Mouse (Mus musculus) testis, postnatal 14 days (tissue): ENCODE measurements around the gene Rai2.
"Not testable (repeated sequence)": the region's sequence is repeated elsewhere in the genome, so short reads cannot be mapped to it uniquely, and the experiment has no call there.

ENCODE experiments used
- DNase-seq: peaks from one replicate; pipeline ENCODE4 v3.0.0; 2021; ENCODE audit warnings: low spot score

The Rai2 gene

GRCm38 (mm10) chrX:161716865-161717763 lies at the start of gene Rai2:
Gene Rai2 (plus strand): TSS chrX:161717069.
- no peak for DNase-seq

- DNase-seq, result no peak
Observed at GRCm38 (mm10) chrX:161689336-161689735, 27.5 kb upstream of the Rai2 start.

- DNase-seq, result no peak
Observed at GRCm38 (mm10) chrX:161716503-161716864, 385 bp upstream of the Rai2 start.

- DNase-seq, result no peak
Observed at GRCm38 (mm10) chrX:161717764-161718382, 1.0 kb downstream of the Rai2 start.

GRCm38 (mm10) chrX:161718548-161718947 lies 1.7 kb downstream of the Rai2 start:
- no peak for DNase-seq

GRCm38 (mm10) chrX:161721082-161721481 lies 4.2 kb downstream of the Rai2 start:
- DNase-seq, result no peak

- no peak for DNase-seq
Observed at GRCm38 (mm10) chrX:161723391-161723808, 6.5 kb downstream of the Rai2 start.

- no peak for DNase-seq
Observed at GRCm38 (mm10) chrX:161726257-161726656, 9.4 kb downstream of the Rai2 start.

- DNase-seq, result no peak
Observed at GRCm38 (mm10) chrX:161728507-161728906, 11.6 kb downstream of the Rai2 start.

GRCm38 (mm10) chrX:161730026-161730425 lies 13.2 kb downstream of the Rai2 start:
- no peak for DNase-seq

- DNase-seq, result no peak
Observed at GRCm38 (mm10) chrX:161731859-161732258, 15.0 kb downstream of the Rai2 start.

GRCm38 (mm10) chrX:161733581-161734309 lies 16.9 kb downstream of the Rai2 start:
- no peak for DNase-seq

GRCm38 (mm10) chrX:161734310-161734676 lies 17.4 kb downstream of the Rai2 start:
- DNase-seq, result no peak

GRCm38 (mm10) chrX:161739374-161739773 lies 22.5 kb downstream of the Rai2 start:
- DNase-seq, result no peak

- DNase-seq, result no peak
Observed at GRCm38 (mm10) chrX:161743080-161743479, 26.2 kb downstream of the Rai2 start.

- no peak for DNase-seq
Observed at GRCm38 (mm10) chrX:161745296-161745695, 28.4 kb downstream of the Rai2 start.

GRCm38 (mm10) chrX:161747337-161747736 lies 30.5 kb downstream of the Rai2 start:
- no peak for DNase-seq

GRCm38 (mm10) chrX:161753514-161753913 lies 36.6 kb downstream of the Rai2 start:
- DNase-seq, result no peak

GRCm38 (mm10) chrX:161776321-161776962 lies 59.6 kb downstream of the Rai2 start:
- no peak for DNase-seq

GRCm38 (mm10) chrX:161780321-161781034 lies 63.6 kb downstream of the Rai2 start:
- DNase-seq, result no peak

- DNase-seq, result no peak
Observed at GRCm38 (mm10) chrX:161790182-161790581, 73.3 kb downstream of the Rai2 start.

GRCm38 (mm10) chrX:161826186-161826585 lies 109.3 kb downstream of the Rai2 start:
- DNase-seq, result not testable (repeated sequence)
